Mouse (Mus musculus) E14TG2a.4 (cell line): Measurements from ENCODE around the gene Cmtm2b.

ENCODE experiments used
- H3K27me3 ChIP-seq: 2 replicates; pipeline ENCODE4 v1.6.1; 2014; ENCODE audit warnings: low read length, control low read depth; ENCODE audit not compliant: insufficient read depth
- H3K36me3 ChIP-seq: 2 replicates; pipeline ENCODE4 v1.6.1; 2014; ENCODE audit warnings: low read length, control low read depth; ENCODE audit not compliant: insufficient read depth
- H3K4me1 ChIP-seq: replicated peaks from 2 replicates; pipeline ENCODE4 v1.6.1; 2014; ENCODE audit warnings: low read depth, low read length, control low read depth
- H3K4me3 ChIP-seq: replicated peaks from 2 replicates; pipeline ENCODE4 v1.5.1; 2014; ENCODE audit warnings: mild to moderate bottlenecking, low read length
- H3K9me3 ChIP-seq: 2 replicates; pipeline ENCODE4 v1.6.1; 2014; ENCODE audit warnings: low read length, control low read depth
- CTCF ChIP-seq: conservative IDR thresholded peaks from 2 replicates; pipeline ENCODE4 v1.5.1; 2014; ENCODE audit warnings: low read length
- NANOG ChIP-seq: IDR thresholded peaks from 2 replicates; pipeline ENCODE4 v1.6.1; 2014; ENCODE audit warnings: borderline replicate concordance, low read length, mixed read lengths
- POU5F1 ChIP-seq: IDR thresholded peaks from 2 replicates; pipeline ENCODE4 v1.6.1; 2014; ENCODE audit warnings: low read length, borderline replicate concordance

Gene Cmtm2b

GRCm38 (mm10) chr8:104354504-104354903, 32.5 kb downstream of the Cmtm2b start:
- TF ChIP-seq POU5F1 (no peak), NANOG (no peak), CTCF (no peak)
- peaks cover 38% of the 10 kb centered on the region for H3K4me1 ChIP-seq
- no peaks in the 10 kb centered on the region for H3K9me3 ChIP-seq
- H3K36me3 ChIP-seq: peaks cover 61% of the 10 kb centered on the region
- no peak overlapping the region for H3K4me3 ChIP-seq
- H3K27me3 ChIP-seq: no peaks in the 10 kb centered on the region

GRCm38 (mm10) chr8:104358637-104359036, 36.6 kb downstream of the Cmtm2b start:
- Histone ChIP-seq H3K4me3 (no peak overlapping the region), H3K36me3 (peaks cover 59% of the 10 kb centered on the region), H3K9me3 (no peaks in the 10 kb centered on the region), H3K4me1 (peaks cover 23% of the 10 kb centered on the region), H3K27me3 (no peaks in the 10 kb centered on the region)
- TF ChIP-seq NANOG: no peak

GRCm38 (mm10) chr8:104359778-104360456, 37.9 kb downstream of the Cmtm2b start:
- TF ChIP-seq CTCF (no peak), NANOG (no peak), POU5F1 (no peak)
- H3K4me1 ChIP-seq: peaks cover 13% of the 10 kb centered on the region
- no peak overlapping the region for H3K4me3 ChIP-seq
- H3K36me3 ChIP-seq: peaks cover 52% of the 10 kb centered on the region
- H3K9me3 ChIP-seq: peaks cover 11% of the 10 kb centered on the region
- H3K27me3 ChIP-seq: no peaks in the 10 kb centered on the region

GRCm38 (mm10) chr8:104365695-104366094, 43.7 kb downstream of the Cmtm2b start:
- TF ChIP-seq POU5F1 (no peak), CTCF (no peak)
- Histone ChIP-seq H3K4me3 (0 out of 2 replicates have a peak overlapping the region, but pooled peaks have one; percentile 10), H3K27me3 (no peaks in the 10 kb centered on the region), H3K36me3 (peaks cover 39% of the 10 kb centered on the region), H3K9me3 (peaks cover 43% of the 10 kb centered on the region), H3K4me1 (no peaks in the 10 kb centered on the region)

DNA sequence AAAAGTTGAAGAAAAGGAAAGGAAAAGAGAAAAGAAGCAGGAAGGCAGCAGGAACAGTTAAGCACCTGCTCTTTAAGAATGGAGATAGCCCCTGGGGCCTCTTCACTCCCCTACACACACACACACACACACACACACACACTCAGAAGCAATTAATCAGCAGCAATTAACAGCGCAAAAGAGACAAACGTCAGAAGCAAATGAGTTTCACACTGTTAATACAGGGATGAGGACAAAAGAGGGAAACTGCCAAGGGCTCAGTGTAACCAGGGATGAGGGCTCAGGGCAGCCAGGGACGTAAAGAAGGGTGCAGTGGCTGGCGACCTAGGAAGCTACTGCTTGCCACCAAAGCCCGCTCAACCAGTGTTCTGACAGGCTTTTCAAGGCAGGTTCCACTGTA, 45.4 kb downstream of the Cmtm2b start:
- Histone ChIP-seq H3K27me3 (no peaks in the 10 kb centered on the region), H3K9me3 (peaks cover 43% of the 10 kb centered on the region)
- TF ChIP-seq POU5F1 (no peak), NANOG (no peak), CTCF (no peak)

GRCm38 (mm10) chr8:104369591-104369990, 47.6 kb downstream of the Cmtm2b start:
- Histone ChIP-seq H3K4me3 (no peak overlapping the region), H3K9me3 (peaks cover 35% of the 10 kb centered on the region), H3K4me1 (peaks cover 23% of the 10 kb centered on the region), H3K27me3 (no peaks in the 10 kb centered on the region), H3K36me3 (peaks cover 19% of the 10 kb centered on the region)
- no peak for TF ChIP-seq CTCF
- TF ChIP-seq NANOG: no peak
- no peak for TF ChIP-seq POU5F1

More for the DNA sequence above, 45.4 kb downstream of the Cmtm2b start:
- Histone ChIP-seq H3K4me3 (no peak overlapping the region), H3K4me1 (peaks cover 11% of the 10 kb centered on the region), H3K36me3 (peaks cover 34% of the 10 kb centered on the region)

GRCm38 (mm10) chr8:104370071-104370470, 48.0 kb downstream of the Cmtm2b start:
- H3K36me3 ChIP-seq: peaks cover 16% of the 10 kb centered on the region
- H3K4me1 ChIP-seq: peaks cover 28% of the 10 kb centered on the region
- H3K9me3 ChIP-seq: peaks cover 30% of the 10 kb centered on the region
- H3K27me3 ChIP-seq: no peaks in the 10 kb centered on the region
- no peak overlapping the region for H3K4me3 ChIP-seq
- no peak for TF ChIP-seq NANOG
- no peak for TF ChIP-seq CTCF
- TF ChIP-seq POU5F1: no peak

GRCm38 (mm10) chr8:104371121-104371520, 49.1 kb downstream of the Cmtm2b start:
- peaks cover 20% of the 10 kb centered on the region for H3K9me3 ChIP-seq
- H3K27me3 ChIP-seq: no peaks in the 10 kb centered on the region
- H3K4me3 ChIP-seq: no peak overlapping the region
- peaks cover 37% of the 10 kb centered on the region for H3K4me1 ChIP-seq
- H3K36me3 ChIP-seq: peaks cover 5% of the 10 kb centered on the region
- TF ChIP-seq POU5F1: no peak
- TF ChIP-seq NANOG: no peak
- no peak for TF ChIP-seq CTCF

GRCm38 (mm10) chr8:104373779-104374178, 51.7 kb downstream of the Cmtm2b start:
- no peak for TF ChIP-seq NANOG
- no peak for TF ChIP-seq POU5F1
- peak; percentile 32 for TF ChIP-seq CTCF
- Histone ChIP-seq H3K9me3 (no peaks in the 10 kb centered on the region), H3K27me3 (no peaks in the 10 kb centered on the region), H3K4me1 (peaks cover 54% of the 10 kb centered on the region), H3K36me3 (no peaks in the 10 kb centered on the region), H3K4me3 (peak overlapping the region; percentile 45)
